Mouse (Mus musculus) lung, embryonic 15.5 days (tissue): Measurements from ENCODE around the gene Rps6kb2. TPM values are rescaled to one million over a fixed set of nuclear protein-coding genes. Genes with fewer than 3 reads are reported as not detected.

Source experiments
- ATAC-seq: fragments of 200-750 bp; cut with Nextera tagmentation; 2 replicates; pipeline ENCODE4 v1.8.0; 2017; ENCODE audit warnings: moderate number of reproducible peaks, borderline replicate concordance; ENCODE audit not compliant: low FRiP score, low TSS enrichment; ENCODE audit errors: extremely low read depth
- H3K27ac ChIP-seq: fragments of 300-500 bp; sonication (generic); 2 replicates; pipeline ENCODE4 v1.5.1; 2015; ENCODE audit warnings: moderate library complexity, mild to moderate bottlenecking, inconsistent platforms
- H3K27me3 ChIP-seq: fragments of 300-500 bp; sonication (generic); 2 replicates; pipeline ENCODE4 v1.6.1; 2015; ENCODE audit warnings: inconsistent platforms
- H3K36me3 ChIP-seq: fragments of 300-500 bp; sonication (generic); 2 replicates; pipeline ENCODE4 v1.6.1; 2015; ENCODE audit warnings: inconsistent platforms
- H3K4me1 ChIP-seq: fragments of 300-500 bp; sonication (generic); 2 replicates; pipeline ENCODE4 v1.6.1; 2015; ENCODE audit warnings: inconsistent platforms
- H3K4me2 ChIP-seq: fragments of 300-500 bp; sonication (generic); 2 replicates; pipeline ENCODE4 v1.6.1; 2015; ENCODE audit warnings: inconsistent platforms, mild to moderate bottlenecking, moderate library complexity
- H3K4me3 ChIP-seq: fragments of 300-500 bp; sonication (generic); 2 replicates; pipeline ENCODE4 v1.5.1; 2015; ENCODE audit warnings: mild to moderate bottlenecking, inconsistent platforms
- H3K9ac ChIP-seq: fragments of 300-500 bp; sonication (generic); 2 replicates; pipeline ENCODE4 v1.6.1; 2015; ENCODE audit warnings: inconsistent platforms
- H3K9me3 ChIP-seq: fragments of 300-500 bp; sonication (generic); 2 replicates; pipeline ENCODE4 v1.6.1; 2016; ENCODE audit warnings: inconsistent platforms
- WGBS: fragments of 180-500 bp; shearing (Covaris S2); methylation state at CpG from one replicate; pipeline ENCODE4 v1.1.7; 2015; 5-methylcytosine and 5-hydroxymethylcytosine counted together
- polyA plus RNA-seq: library from polyadenylated mRNA; unstranded; fragments of >200 nt; fragmentation: Nextera tagmentation; extraction: Ambion mirVana; gene quantifications from 2 replicates; pipeline ENCODE4 v1.2.1, GENCODE M21; 2015

Gene Rps6kb2
- polyA plus RNA-seq, 1 experiment from 2014 or later: 45.0 TPM

DNA sequence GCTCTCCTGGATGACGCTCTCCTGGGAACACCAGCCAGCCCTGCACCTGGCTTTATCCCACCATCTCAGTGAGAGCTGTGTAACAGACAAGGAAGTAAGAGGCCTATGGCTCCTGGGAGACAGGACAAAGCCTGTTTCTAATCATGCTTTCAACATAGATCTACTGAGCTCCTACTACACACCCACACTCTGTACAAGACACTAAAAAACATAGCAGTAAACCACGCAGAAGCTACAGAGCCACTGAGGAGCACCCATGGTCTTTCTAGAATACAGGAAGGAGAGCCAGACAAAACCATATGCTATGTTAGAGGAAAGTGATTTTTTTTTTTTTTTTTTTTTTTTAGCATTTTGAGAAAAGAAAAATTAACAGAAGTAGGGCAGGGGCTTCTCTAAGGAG, 44.8 kb downstream of the Rps6kb2 start:
- Histone ChIP-seq H3K9ac (no peak overlapping the region), H3K9me3 (no peaks in the 10 kb centered on the region), H3K27ac (no peak overlapping the region), H3K36me3 (peaks cover 46% of the 10 kb centered on the region), H3K4me2 (no peak overlapping the region), H3K4me3 (no peak overlapping the region), H3K27me3 (no peaks in the 10 kb centered on the region), H3K4me1 (peaks cover 20% of the 10 kb centered on the region)
- ATAC-seq: no peak
- WGBS: 95% methylated on average over 2 of the region's 2 CpGs

DNA sequence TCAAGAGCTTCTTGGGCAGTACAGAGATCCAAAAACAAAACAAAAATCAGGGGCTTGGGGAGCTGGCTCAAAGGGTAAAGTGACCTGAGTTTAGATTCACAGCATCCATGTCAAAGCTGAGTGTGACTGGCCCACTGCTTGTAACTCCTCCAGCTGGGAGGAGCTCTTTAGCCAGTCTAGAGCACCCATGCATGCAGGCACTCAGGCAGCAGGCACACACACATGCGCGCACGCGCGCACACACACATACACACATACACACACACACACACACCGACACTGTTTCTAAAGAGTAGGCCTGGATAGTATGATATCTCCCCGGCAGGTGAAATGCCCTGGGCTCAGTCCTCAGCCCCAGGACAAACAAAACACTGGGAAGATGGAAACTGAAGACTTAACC, 46.1 kb downstream of the Rps6kb2 start:
- no peaks in the 10 kb centered on the region for H3K27me3 ChIP-seq
- H3K9me3 ChIP-seq: no peaks in the 10 kb centered on the region
- H3K4me1 ChIP-seq: peaks cover 25% of the 10 kb centered on the region
- H3K9ac ChIP-seq: no peak overlapping the region
- ATAC-seq: no peak
- H3K4me2 ChIP-seq: no peak overlapping the region
- no peak overlapping the region for H3K27ac ChIP-seq
- no peak overlapping the region for H3K4me3 ChIP-seq
- 97% methylated on average over 7 of the region's 7 CpGs for WGBS
- peaks cover 49% of the 10 kb centered on the region for H3K36me3 ChIP-seq

DNA sequence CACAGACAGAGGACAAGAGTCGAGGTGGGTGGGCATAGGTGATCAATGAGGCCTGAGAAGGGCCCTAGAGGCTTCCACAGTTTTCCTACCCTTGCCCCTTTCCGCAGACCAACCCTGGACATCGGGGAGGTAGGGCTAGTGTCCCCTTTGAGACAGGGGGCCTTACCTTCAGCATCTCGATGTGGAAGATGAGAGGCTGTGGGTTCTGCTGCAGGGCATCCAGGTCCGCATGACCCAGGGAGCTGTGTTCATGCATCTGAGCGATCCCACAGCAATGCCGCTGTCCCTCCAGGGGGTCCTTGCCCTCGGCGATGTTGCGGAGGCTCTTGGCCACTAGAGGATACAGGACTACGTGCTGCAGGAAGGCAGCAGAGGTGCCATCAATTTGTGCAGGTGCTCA, 47.3 kb downstream of the Rps6kb2 start:
- Histone ChIP-seq H3K36me3 (peaks cover 53% of the 10 kb centered on the region), H3K4me3 (no peak overlapping the region), H3K9ac (no peak overlapping the region), H3K4me2 (no peak overlapping the region), H3K9me3 (no peaks in the 10 kb centered on the region), H3K27me3 (no peaks in the 10 kb centered on the region), H3K27ac (no peak overlapping the region), H3K4me1 (peaks cover 23% of the 10 kb centered on the region)
- 88% methylated on average over 11 of the region's 11 CpGs for WGBS
- ATAC-seq: no peak

DNA sequence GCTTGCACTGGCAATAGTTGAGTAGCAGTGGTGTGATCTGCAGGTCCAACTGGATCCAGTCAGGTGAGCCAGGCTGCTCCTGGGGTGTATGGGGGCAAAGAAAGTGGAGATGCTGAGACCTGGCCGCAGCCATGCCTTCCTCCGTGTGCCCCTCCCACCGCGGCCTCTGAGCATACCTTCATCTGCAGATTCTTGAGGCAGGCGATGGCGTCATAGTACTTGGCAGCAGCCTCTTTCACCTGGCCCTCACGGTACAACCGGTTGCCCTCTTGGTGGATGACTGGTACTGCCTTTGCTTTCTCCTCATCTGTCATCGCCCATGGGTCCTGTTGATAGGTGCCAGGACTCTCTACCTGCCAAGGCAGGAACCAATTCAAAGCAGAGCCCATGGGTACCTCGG, 48.0 kb downstream of the Rps6kb2 start:
- Histone ChIP-seq H3K36me3 (peaks cover 53% of the 10 kb centered on the region), H3K27me3 (no peaks in the 10 kb centered on the region), H3K9me3 (no peaks in the 10 kb centered on the region), H3K4me2 (no peak overlapping the region), H3K4me1 (peaks cover 16% of the 10 kb centered on the region), H3K9ac (no peak overlapping the region), H3K4me3 (no peak overlapping the region), H3K27ac (no peak overlapping the region)
- no peak for ATAC-seq
- WGBS: 95% methylated on average over 10 of the region's 10 CpGs

DNA sequence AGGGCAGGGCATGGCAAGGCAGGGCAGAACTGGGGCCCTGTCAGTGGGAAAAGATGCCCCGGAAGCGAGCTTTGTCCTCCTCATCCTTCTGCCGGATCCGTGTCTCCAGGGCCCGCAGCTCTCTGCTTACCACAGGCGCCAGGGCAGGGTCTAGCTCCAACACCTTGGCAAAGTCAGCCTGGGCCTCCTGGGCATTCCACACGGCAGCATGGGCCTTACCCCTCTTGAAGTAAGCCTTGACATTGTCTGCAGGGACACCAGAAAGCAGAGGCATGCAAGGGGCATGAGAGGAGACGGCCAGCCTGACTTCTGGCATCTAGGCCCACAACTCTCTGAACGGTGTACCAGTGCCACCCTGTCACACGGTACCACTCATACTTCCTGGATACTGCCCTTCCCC, 48.6 kb downstream of the Rps6kb2 start:
- Histone ChIP-seq H3K27ac (no peak overlapping the region), H3K27me3 (no peaks in the 10 kb centered on the region), H3K4me3 (no peak overlapping the region), H3K4me2 (no peak overlapping the region), H3K4me1 (peaks cover 11% of the 10 kb centered on the region; the same call in 1 of the 2 replicates), H3K9me3 (no peaks in the 10 kb centered on the region), H3K36me3 (peaks cover 53% of the 10 kb centered on the region), H3K9ac (no peak overlapping the region)
- WGBS: 83% methylated on average over 10 of the region's 10 CpGs
- no peak for ATAC-seq

DNA sequence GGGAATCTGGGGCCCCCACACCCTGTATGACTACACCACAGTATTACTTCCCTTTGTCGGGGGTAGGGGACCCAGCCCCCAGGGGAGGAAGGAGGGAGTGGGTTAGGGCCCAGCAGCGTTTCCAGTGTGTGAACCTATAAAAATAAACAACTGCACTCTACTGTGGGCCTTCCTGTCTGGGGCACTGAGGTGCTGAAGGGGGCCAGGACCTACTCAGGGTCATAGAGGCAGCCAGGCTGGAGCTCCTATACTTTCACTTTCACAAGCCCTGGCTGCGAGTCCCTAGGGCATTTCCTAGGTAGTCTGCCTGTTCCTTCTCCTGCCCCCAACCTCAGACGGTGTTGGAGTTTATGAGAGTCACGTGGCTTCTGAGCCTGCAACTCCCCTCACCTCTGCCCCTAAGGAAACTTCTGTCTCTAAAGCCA, 49.3 kb downstream of the Rps6kb2 start:
- Histone ChIP-seq H3K4me2 (no peak overlapping the region), H3K4me1 (peaks cover 11% of the 10 kb centered on the region; the same call in 1 of the 2 replicates), H3K4me3 (no peak overlapping the region), H3K27me3 (no peaks in the 10 kb centered on the region), H3K27ac (no peak overlapping the region; the same call in 1 of the 2 replicates), H3K9me3 (no peaks in the 10 kb centered on the region), H3K9ac (no peak overlapping the region), H3K36me3 (peaks cover 51% of the 10 kb centered on the region)
- ATAC-seq: peak; percentile 33; the same call in 1 of the 2 replicates
- 32% methylated on average over 5 of the region's 5 CpGs for WGBS

DNA sequence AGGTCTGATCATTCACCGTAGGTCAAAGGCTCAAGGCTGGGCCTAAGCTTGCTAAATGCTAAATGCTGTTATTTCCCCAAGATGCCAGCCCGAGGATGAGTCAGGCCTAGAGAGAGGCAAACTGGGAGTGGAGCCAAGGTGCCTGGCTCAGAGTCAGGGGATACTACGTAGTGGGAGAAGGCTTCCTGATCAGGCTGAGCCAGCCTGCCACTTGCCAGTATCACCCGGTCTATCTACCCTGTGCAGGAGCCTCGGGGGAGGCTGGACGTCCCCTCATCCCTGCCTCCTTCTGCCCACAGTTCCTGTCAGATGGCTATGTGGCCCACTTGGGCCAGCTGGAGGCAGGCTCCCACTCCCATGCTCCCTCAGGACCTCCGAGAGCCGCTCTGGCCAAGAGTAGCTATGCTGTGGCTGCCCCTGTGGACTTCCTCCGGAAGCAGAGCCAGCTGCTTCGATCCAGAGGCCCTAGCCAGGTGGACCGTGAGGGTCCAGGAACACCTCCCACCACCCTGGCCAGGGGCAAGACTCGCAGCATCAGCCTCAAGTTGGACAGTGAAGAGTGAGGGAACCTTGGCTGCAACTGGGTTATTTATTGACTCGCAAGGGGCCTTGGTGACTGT, 49.9 kb downstream of the Rps6kb2 start:
- H3K4me3 ChIP-seq: no peak overlapping the region
- no peak overlapping the region for H3K4me2 ChIP-seq
- H3K27me3 ChIP-seq: no peaks in the 10 kb centered on the region
- peaks cover 11% of the 10 kb centered on the region; the same call in 1 of the 2 replicates for H3K4me1 ChIP-seq
- no peaks in the 10 kb centered on the region for H3K9me3 ChIP-seq
- no peak overlapping the region for H3K9ac ChIP-seq
- peaks cover 50% of the 10 kb centered on the region for H3K36me3 ChIP-seq
- ATAC-seq: 0 out of 2 replicates have a peak, but pooled peaks have one; percentile 17
- H3K27ac ChIP-seq: peak overlapping the region; percentile 34; the same call in 1 of the 2 replicates
- WGBS: 49% methylated on average over 13 of the region's 13 CpGs

DNA sequence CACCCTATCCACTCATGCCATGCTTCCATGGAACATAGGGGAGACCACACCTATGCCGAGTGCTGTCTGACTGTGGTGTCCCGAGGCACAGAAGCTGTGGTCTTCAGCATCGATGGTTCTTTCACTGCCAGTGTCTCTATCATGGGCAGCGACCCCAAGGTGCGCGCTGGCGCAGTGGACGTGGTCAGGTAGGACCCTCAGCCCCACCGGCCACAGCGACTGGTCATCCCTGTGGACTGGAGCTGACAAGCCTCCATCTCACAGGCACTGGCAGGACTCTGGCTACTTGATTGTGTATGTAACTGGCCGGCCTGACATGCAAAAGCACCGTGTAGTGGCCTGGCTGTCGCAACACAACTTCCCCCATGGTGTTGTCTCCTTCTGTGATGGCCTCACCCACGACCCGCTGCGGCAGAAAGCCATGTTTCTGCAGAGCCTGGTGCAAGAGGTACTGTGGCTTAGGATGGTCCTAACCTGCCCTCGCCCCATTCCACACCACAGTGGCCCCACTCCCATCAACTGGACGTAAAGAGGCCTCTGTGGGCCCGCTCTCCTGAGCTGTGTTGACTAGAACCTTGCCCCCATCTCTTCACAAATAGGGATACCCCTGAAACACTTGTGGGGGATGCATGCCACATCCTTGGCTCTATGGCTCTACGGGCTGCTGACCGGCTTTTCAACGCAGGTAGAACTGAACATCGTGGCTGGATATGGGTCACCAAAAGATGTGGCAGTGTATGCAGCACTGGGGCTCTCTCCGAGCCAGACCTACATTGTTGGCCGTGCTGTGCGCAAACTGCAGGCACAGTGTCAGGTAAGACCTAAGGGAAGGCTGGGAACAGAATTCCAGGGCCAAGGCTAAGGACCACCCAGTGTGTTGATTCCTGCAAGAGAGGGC, 50.8 kb downstream of the Rps6kb2 start:
- Histone ChIP-seq H3K4me3 (no peak overlapping the region), H3K4me2 (no peak overlapping the region), H3K4me1 (peaks cover 11% of the 10 kb centered on the region; the same call in 1 of the 2 replicates), H3K27ac (no peak overlapping the region), H3K36me3 (peaks cover 40% of the 10 kb centered on the region), H3K27me3 (no peaks in the 10 kb centered on the region), H3K9me3 (no peaks in the 10 kb centered on the region), H3K9ac (no peak overlapping the region)
- 93% methylated on average over 26 of the region's 26 CpGs for WGBS
- ATAC-seq: no peak

DNA sequence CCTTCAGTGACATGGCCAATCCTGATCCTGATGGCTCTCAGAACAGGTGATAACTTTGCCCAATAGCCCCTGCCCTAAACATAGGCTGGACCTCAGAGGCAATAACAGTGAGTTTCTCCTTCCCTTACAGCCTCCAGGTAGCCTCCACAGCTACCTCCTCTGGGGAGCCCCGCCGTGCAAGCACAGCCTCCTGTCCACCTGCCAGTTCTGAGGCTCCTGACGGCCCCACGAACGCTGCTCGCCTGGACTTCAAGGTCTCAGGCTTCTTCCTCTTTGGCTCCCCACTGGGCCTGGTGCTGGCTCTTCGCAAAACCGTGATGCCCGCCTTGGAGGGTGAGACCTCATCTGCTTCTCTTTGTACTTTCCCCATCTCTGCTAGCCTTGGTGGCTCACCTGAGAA, 54.6 kb downstream of the Rps6kb2 start:
- Histone ChIP-seq H3K4me2 (no peak overlapping the region), H3K27me3 (no peaks in the 10 kb centered on the region), H3K9me3 (no peaks in the 10 kb centered on the region), H3K27ac (no peak overlapping the region), H3K4me1 (peaks cover 7% of the 10 kb centered on the region; the same call in 1 of the 2 replicates), H3K4me3 (no peak overlapping the region), H3K36me3 (peaks cover 7% of the 10 kb centered on the region; the same call in 1 of the 2 replicates), H3K9ac (no peak overlapping the region)
- no peak for ATAC-seq
- WGBS: 86% methylated on average over 9 of the region's 9 CpGs

DNA sequence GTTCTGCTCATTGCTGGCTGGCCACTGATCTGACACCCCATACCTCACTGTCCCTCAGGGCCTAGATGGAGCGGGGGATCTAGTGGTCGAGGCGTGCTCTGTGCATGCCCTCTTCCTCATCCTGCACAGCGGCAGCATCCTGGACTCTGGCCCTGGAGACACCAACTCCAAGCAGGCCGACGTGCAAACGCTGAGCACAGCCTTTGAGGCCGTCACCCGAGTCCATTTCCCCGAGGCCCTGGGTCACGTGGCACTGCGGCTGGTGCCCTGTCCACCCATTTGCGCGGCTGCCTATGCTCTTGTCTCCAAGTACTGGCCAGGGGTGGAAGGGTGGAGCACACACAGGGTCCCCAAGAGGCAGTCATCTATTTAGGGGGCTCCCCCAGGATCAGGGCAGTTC, 56.5 kb downstream of the Rps6kb2 start:
- 84% methylated on average over 14 of the region's 14 CpGs for WGBS
- H3K27me3 ChIP-seq: peaks cover 13% of the 10 kb centered on the region
- H3K36me3 ChIP-seq: 0 out of 2 replicates have a peak, but pooled peaks cover 1% of the 10 kb centered on the region

DNA sequence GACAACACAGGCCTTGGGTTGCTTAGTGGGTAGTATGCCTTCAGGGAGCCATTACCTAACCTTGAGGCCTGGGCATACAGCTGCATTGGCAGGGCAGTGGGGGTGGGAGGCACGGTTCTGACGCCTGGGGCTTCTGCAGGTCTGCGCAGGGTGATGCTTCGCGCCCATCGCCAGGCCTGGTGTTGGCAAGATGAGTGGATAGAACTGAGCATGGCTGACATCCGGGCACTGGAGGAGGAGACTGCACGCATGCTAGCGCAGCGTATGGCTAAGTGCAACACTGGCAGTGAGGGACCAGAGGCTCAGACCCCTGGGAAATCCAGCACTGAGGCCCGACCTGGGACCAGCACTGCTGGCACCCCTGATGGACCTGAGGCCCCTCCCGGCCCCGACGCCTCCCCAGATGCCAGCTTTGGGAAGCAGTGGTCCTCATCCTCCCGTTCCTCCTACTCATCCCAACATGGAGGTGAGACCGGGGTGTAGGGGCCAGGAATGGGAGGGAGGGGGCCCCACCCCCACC, 58.4 kb downstream of the Rps6kb2 start:
- WGBS: 86% methylated on average over 16 of the region's 16 CpGs
- Histone ChIP-seq H3K36me3 (no peaks in the 10 kb centered on the region), H3K4me2 (no peak overlapping the region), H3K9me3 (no peaks in the 10 kb centered on the region), H3K4me1 (peaks cover 15% of the 10 kb centered on the region), H3K27me3 (peaks cover 31% of the 10 kb centered on the region), H3K9ac (no peak overlapping the region), H3K4me3 (no peak overlapping the region), H3K27ac (no peak overlapping the region)
- ATAC-seq: no peak

More for the DNA sequence above, 56.5 kb downstream of the Rps6kb2 start:
- Histone ChIP-seq H3K4me3 (no peak overlapping the region), H3K27ac (no peak overlapping the region), H3K9me3 (no peaks in the 10 kb centered on the region), H3K9ac (no peak overlapping the region), H3K4me2 (no peak overlapping the region), H3K4me1 (no peaks in the 10 kb centered on the region)
- no peak for ATAC-seq
